Mouse (Mus musculus) cerebellum, postnatal 14 days (tissue): Measurements from ENCODE around the gene Calhm3.

ENCODE experiments used
- DNase-seq, 2 experiments: peaks; one replicate each; pipeline ENCODE4 v3.0.0; 2021; ENCODE audit warnings: mixed read lengths in 2 of 2

Gene Calhm3

GRCm38 (mm10) chr19:47157664-47158063 lies at the start of gene Calhm3:
Gene Calhm3, minus strand, starts transcription at chr19:47157764.
- DNase-seq: no peak

GRCm38 (mm10) chr19:47206126-47206525 lies 48.6 kb upstream of the Calhm3 start:
- DNase-seq: no peak

DNA sequence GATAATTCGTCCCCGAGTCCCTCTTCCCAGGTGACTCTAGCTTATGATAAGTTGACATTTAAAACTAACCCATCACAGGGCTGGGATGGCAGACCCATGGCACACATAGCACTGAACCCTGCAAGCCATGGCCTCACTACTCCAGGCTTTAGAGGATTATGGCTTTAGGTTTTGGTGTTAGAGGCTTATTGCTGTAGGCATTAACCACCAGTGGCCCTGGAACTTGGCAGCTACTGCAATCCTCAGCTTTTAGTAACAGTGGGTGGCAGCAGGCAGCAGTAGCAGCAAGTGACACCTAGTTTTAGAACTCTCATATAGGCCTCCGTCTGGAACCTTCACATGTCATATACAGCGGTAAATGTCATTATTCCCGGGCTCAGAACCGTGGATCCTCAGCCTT lies 47.1 kb upstream of the Calhm3 start:
- no peak for DNase-seq

- no peak for DNase-seq
Observed at GRCm38 (mm10) chr19:47203042-47203441, 45.5 kb upstream of the Calhm3 start.

DNA sequence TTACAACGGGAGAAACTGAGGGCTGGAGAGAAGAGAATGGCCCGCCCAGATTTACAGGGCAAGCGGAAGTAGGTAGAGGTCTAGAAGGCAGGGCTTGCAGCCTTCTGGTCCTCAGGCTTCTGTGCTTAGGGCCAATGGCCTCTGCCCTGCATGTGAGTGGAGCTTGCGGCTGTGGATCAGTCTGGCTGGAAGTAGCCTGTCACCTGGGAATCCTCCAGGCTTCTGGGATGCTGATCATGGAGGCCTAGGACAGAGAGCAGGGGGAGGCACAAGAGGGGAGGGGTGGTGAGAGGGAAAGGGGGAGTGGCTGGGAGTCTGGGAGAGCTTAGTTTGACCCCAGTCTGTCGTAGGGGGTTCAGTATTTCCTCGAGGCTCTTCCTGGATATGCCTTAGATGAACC lies 44.9 kb upstream of the Calhm3 start:
- no peak for DNase-seq

GRCm38 (mm10) chr19:47201972-47202371 lies 44.4 kb upstream of the Calhm3 start:
- no peak for DNase-seq

DNA sequence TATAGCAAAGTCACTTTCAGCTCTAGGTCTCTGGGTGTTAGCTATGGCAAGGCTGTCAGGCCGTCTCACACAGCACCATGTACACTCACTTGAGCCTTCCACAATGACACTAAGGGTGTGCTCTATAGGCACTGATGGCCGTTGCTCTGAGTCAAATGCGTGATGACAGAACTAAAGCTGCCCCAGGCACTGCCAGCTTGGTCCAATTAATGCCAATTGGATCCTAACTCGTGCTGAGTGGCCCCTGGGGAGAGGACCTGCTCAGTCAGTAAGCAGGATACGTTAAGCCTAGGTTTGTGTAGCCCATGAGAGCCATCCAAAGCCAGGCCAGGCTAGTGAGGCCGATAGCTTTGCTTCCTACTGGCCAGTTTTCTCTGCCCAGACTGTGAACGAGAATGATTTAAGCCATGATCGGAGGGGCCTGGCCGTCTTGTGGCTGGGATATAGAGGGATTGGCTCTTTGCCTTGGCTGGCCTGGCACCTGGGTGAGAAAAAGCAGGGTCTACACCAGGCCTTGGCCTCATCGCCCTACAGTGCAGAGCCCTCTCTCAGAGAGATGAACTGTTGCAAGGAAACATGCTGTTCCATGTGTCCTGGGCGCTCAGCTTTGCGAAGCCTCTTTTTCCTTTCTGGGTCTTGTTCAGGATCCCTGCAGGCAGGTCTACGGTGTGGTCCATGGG lies 41.2 kb upstream of the Calhm3 start:
- peak; percentile 51 to 65 for DNase-seq

- no peak for DNase-seq
Observed at GRCm38 (mm10) chr19:47192158-47192557, 34.6 kb upstream of the Calhm3 start.

DNA sequence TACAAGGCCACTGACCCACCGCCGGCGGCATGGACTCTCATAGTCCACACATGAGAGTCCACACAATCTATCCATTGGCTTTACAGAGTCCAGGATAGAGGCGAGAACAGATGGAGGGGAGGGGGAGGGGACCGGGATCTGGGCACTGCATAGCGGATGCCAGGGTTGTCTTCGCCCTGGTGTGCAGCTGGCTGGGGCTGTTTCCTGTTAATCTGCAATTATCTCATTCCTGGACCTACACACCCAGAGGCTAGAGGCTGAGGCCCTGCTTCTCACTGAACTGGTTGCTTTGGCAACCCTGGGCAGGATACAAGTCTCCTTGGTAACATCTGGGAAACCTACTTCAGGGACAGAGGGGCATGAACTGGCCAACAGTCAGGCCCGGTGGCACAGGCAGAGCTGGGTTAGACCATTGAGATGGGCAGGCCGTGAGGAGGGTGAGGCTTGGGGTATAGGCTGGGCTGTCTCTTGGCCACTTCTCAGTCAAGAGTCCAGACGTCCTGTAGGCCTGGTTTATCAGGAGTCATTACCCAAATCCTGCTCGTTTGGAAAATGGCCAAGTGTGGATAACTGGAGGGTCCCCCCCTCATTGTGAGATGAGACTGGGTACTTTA lies 31.1 kb upstream of the Calhm3 start:
- DNase-seq: peak; percentile 82 to 90

DNA sequence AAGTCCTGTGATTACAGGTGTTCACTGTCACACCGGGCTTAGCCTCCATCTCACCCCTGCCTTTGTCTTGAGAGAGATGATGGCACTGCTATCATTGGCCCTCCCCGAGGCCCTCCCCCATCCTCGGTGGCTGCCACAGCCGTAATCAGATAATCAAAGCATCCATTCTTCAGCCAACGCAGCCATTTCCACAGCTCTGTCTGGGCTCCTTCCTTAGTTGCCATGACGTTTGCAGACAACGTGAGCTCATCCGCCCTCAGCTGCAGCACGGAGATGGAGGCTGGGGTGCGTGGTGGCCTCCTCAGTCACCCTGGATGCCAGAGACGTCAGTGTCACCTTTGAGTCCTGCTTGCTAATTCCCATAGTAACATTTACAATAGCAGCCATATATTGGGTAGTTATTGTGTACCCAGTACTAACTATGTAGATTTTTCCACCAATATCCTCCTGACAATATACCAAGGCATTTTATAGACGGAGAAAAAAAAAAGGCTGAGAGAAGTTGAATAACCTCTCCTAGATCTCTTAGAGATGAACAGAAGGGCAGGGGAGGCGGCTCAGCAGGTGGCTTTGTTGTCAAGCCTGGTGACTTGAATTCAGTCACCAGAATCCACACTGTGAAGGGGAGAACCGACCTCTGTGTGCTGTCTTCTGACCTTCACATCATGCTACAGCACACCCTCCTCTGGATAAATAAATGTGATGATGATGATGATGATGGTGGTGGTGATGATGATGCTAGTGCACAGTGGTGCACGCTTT lies 29.1 kb upstream of the Calhm3 start:
- DNase-seq: peak; percentile 52 to 61

- DNase-seq: no peak
Observed at GRCm38 (mm10) chr19:47184736-47185135, 27.2 kb upstream of the Calhm3 start.

- no peak for DNase-seq
Observed at GRCm38 (mm10) chr19:47184221-47184620, 26.7 kb upstream of the Calhm3 start.

GRCm38 (mm10) chr19:47180011-47180410 lies 22.4 kb upstream of the Calhm3 start:
- DNase-seq: no peak

DNA sequence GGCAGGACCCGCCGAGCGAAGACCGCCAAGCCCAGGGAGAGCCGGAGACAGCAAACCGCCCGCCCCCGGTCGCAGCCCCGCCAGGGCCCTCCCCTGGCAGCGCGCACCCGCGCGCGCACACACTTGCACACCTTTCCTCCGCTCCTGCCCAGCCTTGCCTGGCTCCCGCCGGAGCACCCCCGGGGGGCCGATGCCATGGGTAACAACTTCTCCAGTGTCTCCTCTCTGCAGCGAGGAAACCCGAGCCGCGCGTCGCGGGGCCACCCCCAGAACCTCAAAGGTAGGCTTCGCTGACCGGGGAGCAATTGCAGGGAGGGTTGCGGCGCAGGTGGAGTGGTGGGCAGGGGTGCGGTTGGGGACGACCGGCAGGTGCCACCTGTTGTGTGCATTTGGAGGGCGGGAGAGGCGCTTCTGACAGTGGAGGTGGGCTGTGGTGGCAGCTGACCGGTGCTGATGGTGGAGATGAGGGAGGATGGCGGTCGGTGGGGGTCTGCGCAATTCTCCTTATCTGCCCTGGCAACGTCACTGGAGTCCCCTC lies 21.8 kb upstream of the Calhm3 start:
- DNase-seq: peak; percentile 69 to 74

GRCm38 (mm10) chr19:47178431-47179271 lies 21.1 kb upstream of the Calhm3 start, which contains the start of gene Neurl1a:
Gene Neurl1a, plus strand, starts transcription at chr19:47178820.
- DNase-seq: peak; percentile 76 to 79

DNA sequence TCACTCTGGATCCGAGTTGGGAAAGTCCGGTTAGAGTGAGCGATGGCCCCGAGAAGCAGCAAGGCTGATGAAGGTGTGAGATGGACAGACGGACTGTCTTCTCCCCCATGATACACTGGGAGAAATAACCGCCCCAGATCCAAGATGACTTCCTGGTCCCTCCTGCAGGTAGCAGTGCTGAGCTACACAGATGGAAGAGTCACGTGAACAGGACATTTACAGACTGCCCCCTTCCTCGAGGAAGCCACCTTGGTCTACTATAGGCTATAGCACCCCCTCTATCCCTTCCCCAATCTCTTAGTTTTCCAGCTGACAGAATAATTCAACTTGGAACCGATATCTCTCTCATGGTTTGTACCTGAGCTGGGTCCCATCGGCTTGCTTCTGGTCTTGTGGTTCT lies 20.4 kb upstream of the Calhm3 start:
- DNase-seq: peak; percentile 73 to 80

GRCm38 (mm10) chr19:47176916-47177505 lies 19.4 kb upstream of the Calhm3 start:
- DNase-seq: no peak

DNA sequence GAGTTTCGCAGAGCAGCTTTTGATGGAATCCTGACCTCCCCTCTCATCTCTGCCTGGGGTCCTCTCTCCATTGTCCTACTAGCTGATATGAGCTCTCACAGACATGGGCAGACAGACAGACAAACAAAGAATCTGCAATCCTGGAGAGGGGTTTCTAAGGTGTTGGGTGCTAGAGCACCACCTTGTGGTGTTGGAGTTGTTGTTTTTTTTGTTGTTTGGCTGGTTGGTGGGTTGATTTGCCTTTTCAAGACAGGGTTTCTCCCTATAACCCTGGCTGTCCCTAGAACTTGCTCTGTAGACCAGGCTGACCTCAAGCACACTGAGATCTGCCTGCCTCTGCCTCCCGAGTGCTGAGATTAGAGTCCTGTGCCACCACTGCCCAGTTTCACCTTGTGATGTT lies 17.9 kb upstream of the Calhm3 start:
- no peak for DNase-seq

- peak; percentile 67 to 70 for DNase-seq
Observed at GRCm38 (mm10) chr19:47174515-47174914, 17.0 kb upstream of the Calhm3 start.

- peak; percentile 92 to 96 for DNase-seq
Observed at GRCm38 (mm10) chr19:47168793-47169412, 11.3 kb upstream of the Calhm3 start.

GRCm38 (mm10) chr19:47168223-47168622 lies 10.7 kb upstream of the Calhm3 start:
- peak; percentile 28 to 48 for DNase-seq
